Mouse (Mus musculus): ENCODE results near the gene Samd14. TPM values are rescaled to one million over a fixed set of nuclear protein-coding genes. Genes with fewer than 3 reads are reported as not detected.
"Not testable (repeated sequence)": the region's sequence is repeated elsewhere in the genome, so short reads cannot be mapped to it uniquely, and the experiment has no call there.

Samd14 gene
- polyA plus RNA-seq, 1 experiment from 2014 or later = 47.6 TPM

DNA sequence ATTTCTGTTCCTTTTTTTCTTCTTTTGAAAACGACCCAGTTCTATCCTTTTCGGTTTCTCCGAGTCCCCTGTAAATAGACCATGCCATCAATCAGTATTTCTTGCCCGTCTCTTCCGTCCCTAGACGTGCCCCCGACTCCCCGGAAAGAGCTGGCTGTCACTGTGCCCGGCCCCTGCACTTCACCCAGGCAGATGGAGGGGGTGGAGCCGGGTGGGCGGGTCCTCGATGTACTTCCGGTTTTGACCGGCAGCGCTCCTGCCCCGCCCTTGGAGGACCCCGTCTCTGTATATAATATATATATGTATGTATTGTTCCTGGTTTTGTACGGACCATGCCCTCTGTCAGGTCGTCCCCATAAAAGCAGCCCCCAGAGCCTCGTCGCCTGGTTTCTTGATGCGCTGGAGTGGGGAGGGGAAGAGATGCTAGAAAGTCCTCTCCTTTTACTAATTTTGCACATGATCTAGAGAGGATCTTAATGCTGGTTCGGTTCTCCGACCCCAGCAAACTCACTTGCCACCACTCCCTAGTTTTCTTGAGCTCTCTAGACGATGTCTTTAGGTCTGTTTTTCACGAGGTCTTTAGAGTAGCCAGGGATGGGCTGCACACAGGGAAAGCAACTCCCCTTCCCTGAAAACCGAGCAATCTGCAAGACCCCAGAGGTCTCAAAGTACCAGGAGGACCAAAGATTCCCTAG is 3.0 kb upstream of the Samd14 start:
- peaks cover 6% of the 10 kb centered on the region; the same call in 1 of the 2 replicates for H3K36me3 ChIP-seq (ENCODE audit: control insufficient read depth, insufficient read depth, low read length)
- peak; percentile 66 for ATAC-seq (ENCODE audit: low FRiP score)
- peak overlapping the region; percentile 57 for H3K4me2 ChIP-seq (replicated peaks; ENCODE audit: low read depth, low read length)
- H3K4me3 ChIP-seq (ENCODE audit: low read depth, low read length) = peak overlapping the region; percentile 37
- H3K4me1 ChIP-seq (replicated peaks; ENCODE audit: control insufficient read depth, insufficient read depth, low read length) = peaks cover 11% of the 10 kb centered on the region; the same call in 1 of the 2 replicates
- H3K9me3 ChIP-seq (ENCODE audit: control insufficient read depth, low read length) = no peaks in the 10 kb centered on the region
- no peaks in the 10 kb centered on the region for H3K27me3 ChIP-seq (ENCODE audit: control insufficient read depth, insufficient read depth, low read length)
- 2% methylated on average over 27 of the region's 27 CpGs for WGBS
- peak overlapping the region; percentile 70 for H3K27ac ChIP-seq (ENCODE audit: low read depth, low read length)
- H3K9ac ChIP-seq (ENCODE audit: low read depth, low read length) = peak overlapping the region; percentile 69
- peak; percentile 88 for DNase-seq (ENCODE audit: low spot score)

DNA sequence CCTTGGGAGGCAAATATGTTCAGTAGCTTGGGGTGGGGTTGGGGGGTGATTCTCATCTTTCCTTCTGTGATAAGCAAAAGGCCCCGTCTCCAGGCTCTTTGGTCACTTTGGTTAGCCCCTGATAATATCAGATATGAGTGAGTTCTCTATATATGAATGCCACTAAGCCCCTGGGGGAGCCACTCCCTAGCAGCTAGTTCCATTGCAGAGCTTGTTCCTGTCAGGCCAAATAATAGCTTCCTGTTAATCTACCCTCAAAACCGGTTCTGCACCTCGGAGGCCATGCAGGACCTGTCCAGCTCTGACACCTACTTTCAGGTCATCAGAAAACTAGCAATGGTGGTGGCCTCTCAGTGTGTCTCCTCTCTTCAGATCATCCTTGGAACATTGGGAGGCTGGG is 2.3 kb upstream of the Samd14 start:
- H3K27ac ChIP-seq (ENCODE audit: low read depth, low read length) = 0 out of 2 replicates have a peak overlapping the region, but pooled peaks have one; percentile 70
- no peak overlapping the region for H3K9ac ChIP-seq (ENCODE audit: low read depth, low read length)
- no peak overlapping the region for H3K4me2 ChIP-seq (replicated peaks; ENCODE audit: low read depth, low read length)
- H3K36me3 ChIP-seq (ENCODE audit: control insufficient read depth, insufficient read depth, low read length) = no peaks in the 10 kb centered on the region; the same call in 1 of the 2 replicates
- H3K4me3 ChIP-seq (ENCODE audit: low read depth, low read length) = no peak overlapping the region
- DNase-seq (ENCODE audit: low spot score) (no peak), ATAC-seq (ENCODE audit: low FRiP score) (no peak)
- WGBS = 81% methylated on average over 3 of the region's 3 CpGs
- H3K4me1 ChIP-seq (replicated peaks; ENCODE audit: control insufficient read depth, insufficient read depth, low read length) = peaks cover 11% of the 10 kb centered on the region; the same call in 1 of the 2 replicates
- H3K9me3 ChIP-seq (ENCODE audit: control insufficient read depth, low read length) = no peaks in the 10 kb centered on the region
- no peaks in the 10 kb centered on the region for H3K27me3 ChIP-seq (ENCODE audit: control insufficient read depth, insufficient read depth, low read length)

DNA sequence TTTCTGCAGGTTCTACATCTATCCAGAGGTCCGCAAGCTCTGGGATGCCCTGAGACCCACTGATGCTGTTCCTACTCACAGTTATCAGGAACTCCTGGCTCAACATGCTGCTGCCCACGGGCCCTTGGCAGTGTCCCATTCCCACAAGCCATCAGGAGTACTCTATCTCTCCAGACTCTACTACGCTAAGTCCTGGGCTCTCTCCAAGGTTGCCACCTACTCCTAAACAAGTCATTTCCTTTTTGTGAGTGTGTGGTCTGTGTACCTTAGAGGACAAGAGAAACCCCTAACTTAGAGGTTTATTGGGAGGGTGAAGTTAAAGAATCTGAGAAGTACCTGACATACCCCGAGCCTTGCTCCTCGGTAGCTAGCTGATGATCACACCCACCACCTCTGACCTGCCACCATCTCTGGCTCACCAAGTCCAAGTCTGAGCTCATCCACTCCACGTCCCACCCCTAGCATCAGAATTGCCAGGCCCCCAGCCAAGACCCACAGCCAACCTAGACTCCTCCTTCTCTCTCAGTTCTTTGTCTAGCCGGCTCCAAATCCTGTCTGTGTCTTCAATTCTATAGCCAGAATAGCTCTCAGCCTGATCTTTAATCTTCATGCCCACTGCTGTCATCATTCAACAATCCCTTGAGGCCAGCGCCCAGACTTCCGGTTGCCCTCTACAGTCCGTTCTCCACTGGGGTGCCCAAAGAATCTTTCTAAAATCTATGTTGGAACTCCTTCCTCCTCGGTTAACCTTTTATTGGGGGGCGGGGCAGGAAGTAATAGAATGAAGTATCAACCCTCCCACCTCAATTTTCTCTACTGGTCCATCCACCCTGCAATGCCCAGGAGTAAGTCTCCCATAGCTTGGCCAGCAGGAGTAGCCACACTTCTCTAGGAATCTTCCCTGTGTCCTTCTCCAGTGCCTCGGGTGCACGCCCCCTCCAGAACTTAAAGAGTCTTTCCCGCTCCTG is 734 bp upstream of the Samd14 start:
- H3K4me2 ChIP-seq (replicated peaks; ENCODE audit: low read depth, low read length) = peak overlapping the region; percentile 74
- H3K27ac ChIP-seq (ENCODE audit: low read depth, low read length) = peak overlapping the region; percentile 95

DNA sequence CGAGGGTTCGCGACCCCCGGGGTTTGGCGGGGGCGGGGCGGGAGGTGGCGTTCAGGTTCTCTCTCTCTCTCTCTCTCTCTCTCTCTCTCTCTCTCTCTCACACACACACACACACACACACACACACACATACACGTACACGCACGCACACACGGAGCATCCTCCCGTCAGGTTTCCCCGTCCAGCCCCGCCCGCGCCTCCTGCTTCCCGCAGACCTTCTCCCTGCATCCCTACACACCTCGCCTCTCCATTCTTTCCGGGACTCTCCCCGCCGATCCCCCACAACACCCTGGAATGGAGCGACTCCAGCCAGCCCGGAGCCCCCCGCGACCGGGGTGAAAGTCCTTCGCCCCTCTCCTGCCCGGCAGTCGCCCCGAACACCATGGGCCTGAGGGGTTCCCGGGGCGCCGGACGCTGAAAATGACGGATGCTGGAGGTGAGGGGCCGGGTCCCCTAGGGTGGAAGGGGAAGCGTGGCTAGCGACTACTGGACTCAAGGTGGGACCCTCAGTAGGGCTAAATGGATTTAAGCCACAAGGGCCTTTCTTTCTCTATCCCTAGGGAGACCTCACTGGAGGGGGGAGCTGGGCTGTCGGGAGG is 561 bp downstream of the Samd14 start:
- peak; percentile 67 for DNase-seq (ENCODE audit: low spot score)
- ATAC-seq (ENCODE audit: low FRiP score) = peak; percentile 35
- Histone ChIP-seq H3K36me3 (ENCODE audit: control insufficient read depth, insufficient read depth, low read length) (peaks cover 3% of the 10 kb centered on the region; the same call in 1 of the 2 replicates), H3K27me3 (ENCODE audit: control insufficient read depth, insufficient read depth, low read length) (no peaks in the 10 kb centered on the region), H3K4me2 (replicated peaks; ENCODE audit: low read depth, low read length) (peak overlapping the region; percentile 74), H3K4me1 (replicated peaks; ENCODE audit: control insufficient read depth, insufficient read depth, low read length) (peaks cover 14% of the 10 kb centered on the region; the same call in 1 of the 2 replicates), H3K9ac (ENCODE audit: low read depth, low read length) (peak overlapping the region; percentile 96), H3K4me3 (ENCODE audit: low read depth, low read length) (peak overlapping the region; percentile 76), H3K9me3 (ENCODE audit: control insufficient read depth, low read length) (no peaks in the 10 kb centered on the region), H3K27ac (ENCODE audit: low read depth, low read length) (peak overlapping the region; percentile 95)
- WGBS = 0% methylated on average over 28 of the region's 40 CpGs

More for the DNA sequence above, 734 bp upstream of the Samd14 start:
- H3K27me3 ChIP-seq (ENCODE audit: control insufficient read depth, insufficient read depth, low read length) = no peaks in the 10 kb centered on the region
- peak overlapping the region; percentile 96 for H3K9ac ChIP-seq (ENCODE audit: low read depth, low read length)
- 35% methylated on average over 15 of the region's 15 CpGs for WGBS
- peak; percentile 8; the same call in 1 of the 2 replicates for ATAC-seq (ENCODE audit: low FRiP score)
- peak overlapping the region; percentile 76 for H3K4me3 ChIP-seq (ENCODE audit: low read depth, low read length)
- H3K9me3 ChIP-seq (ENCODE audit: control insufficient read depth, low read length) = no peaks in the 10 kb centered on the region
- peaks cover 14% of the 10 kb centered on the region; the same call in 1 of the 2 replicates for H3K4me1 ChIP-seq (replicated peaks; ENCODE audit: control insufficient read depth, insufficient read depth, low read length)
- no peaks in the 10 kb centered on the region for H3K36me3 ChIP-seq (ENCODE audit: control insufficient read depth, insufficient read depth, low read length)
- DNase-seq (ENCODE audit: low spot score) = peak; percentile 55

DNA sequence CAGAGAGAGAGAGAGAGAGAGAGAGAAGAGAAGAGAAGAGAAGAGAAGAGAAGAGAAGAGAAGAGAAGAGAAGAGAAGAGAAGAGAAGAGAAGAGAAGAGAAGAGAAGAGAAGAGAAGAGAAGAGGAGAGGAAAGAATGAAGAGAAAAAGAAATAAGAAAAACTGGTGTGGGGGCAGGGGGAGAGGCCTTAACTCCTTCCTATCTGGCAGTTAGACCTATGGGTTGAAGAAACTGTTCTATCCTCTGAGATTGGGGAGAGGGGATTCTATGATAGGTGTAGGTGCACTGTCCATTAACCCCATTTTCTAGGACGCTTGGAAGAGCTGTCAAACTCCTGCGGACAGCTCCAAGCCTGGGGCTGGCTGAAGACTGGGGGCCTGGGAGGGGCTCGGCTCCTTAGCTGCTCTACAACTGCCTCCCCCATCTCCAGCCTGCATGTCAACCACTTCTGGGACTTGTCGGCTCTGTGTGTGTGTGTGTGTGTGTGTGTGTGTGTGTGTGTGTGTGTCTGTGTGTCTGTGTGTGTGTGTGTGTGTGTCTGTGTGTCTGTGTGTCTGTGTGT is 1.2 kb downstream of the Samd14 start:
- H3K4me1 ChIP-seq (replicated peaks; ENCODE audit: control insufficient read depth, insufficient read depth, low read length) = peaks cover 14% of the 10 kb centered on the region; the same call in 1 of the 2 replicates
- DNase-seq (ENCODE audit: low spot score); H3K9me3 ChIP-seq (ENCODE audit: control insufficient read depth, low read length); H3K36me3 ChIP-seq (ENCODE audit: control insufficient read depth, insufficient read depth, low read length); ATAC-seq (ENCODE audit: low FRiP score); H3K27me3 ChIP-seq (ENCODE audit: control insufficient read depth, insufficient read depth, low read length): not testable (repeated sequence)
- peak overlapping the region; percentile 74 for H3K4me2 ChIP-seq (replicated peaks; ENCODE audit: low read depth, low read length)
- WGBS = 8% methylated on average over 4 of the region's 4 CpGs
- H3K9ac ChIP-seq (ENCODE audit: low read depth, low read length) = peak overlapping the region; percentile 96; the same call in 1 of the 2 replicates
- peak overlapping the region; percentile 58; the same call in 1 of the 2 replicates for H3K27ac ChIP-seq (ENCODE audit: low read depth, low read length)
- H3K4me3 ChIP-seq (ENCODE audit: low read depth, low read length) = peak overlapping the region; percentile 76

DNA sequence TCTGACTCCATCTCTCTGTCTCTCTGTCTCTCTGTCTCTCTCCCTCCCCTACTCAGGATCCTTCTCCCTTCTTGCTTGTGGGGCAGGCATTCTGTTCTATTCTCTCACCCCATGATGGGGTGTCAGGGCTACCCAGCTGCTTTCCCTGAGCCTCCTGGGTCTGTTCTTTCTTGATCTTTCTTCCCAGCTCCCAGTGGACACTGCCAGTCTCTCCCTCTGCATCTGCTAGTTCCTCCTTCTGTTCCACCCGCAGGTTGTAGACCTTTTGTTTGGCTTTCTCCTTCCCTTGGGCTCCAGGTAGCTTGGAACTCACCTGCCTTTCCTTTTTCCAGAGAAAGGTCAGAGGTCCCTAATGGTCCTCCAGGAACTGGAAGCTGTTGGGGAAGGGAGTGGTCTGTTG is 1.7 kb downstream of the Samd14 start:
- no peak for DNase-seq (ENCODE audit: low spot score)
- Histone ChIP-seq H3K4me2 (replicated peaks; ENCODE audit: low read depth, low read length) (peak overlapping the region; percentile 74), H3K4me3 (ENCODE audit: low read depth, low read length) (peak overlapping the region; percentile 76), H3K36me3 (ENCODE audit: control insufficient read depth, insufficient read depth, low read length) (peaks cover 3% of the 10 kb centered on the region; the same call in 1 of the 2 replicates), H3K27ac (ENCODE audit: low read depth, low read length) (no peak overlapping the region), H3K27me3 (ENCODE audit: control insufficient read depth, insufficient read depth, low read length) (no peaks in the 10 kb centered on the region), H3K9ac (ENCODE audit: low read depth, low read length) (peak overlapping the region; percentile 58; the same call in 1 of the 2 replicates), H3K4me1 (replicated peaks; ENCODE audit: control insufficient read depth, insufficient read depth, low read length) (0 out of 2 replicates have a peak, but pooled peaks cover 10% of the 10 kb centered on the region), H3K9me3 (ENCODE audit: control insufficient read depth, low read length) (no peaks in the 10 kb centered on the region)
- ATAC-seq (ENCODE audit: low FRiP score) = no peak
- 48% methylated on average over 1 of the region's 1 CpGs for WGBS

DNA sequence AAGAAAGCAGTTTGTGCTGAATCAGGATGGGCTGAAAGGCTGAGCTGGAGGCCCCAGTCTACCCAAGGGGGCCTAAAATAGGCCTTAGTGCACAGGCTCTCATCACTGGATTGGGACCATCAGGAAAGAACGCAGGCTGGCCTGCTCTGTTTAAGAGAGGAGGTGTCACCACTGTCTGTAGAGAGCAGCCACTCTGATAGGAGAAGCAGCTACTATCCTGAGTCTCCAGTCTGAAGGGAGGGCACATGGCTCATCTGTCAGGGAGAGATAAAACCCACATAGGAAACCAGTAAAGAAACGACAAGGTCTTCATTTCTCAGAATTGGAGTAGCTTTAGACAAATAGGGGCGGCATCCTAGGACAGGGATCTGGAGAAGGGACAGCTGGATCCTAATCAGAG is 2.4 kb downstream of the Samd14 start:
- Histone ChIP-seq H3K4me2 (replicated peaks; ENCODE audit: low read depth, low read length) (peak overlapping the region; percentile 74), H3K27ac (ENCODE audit: low read depth, low read length) (no peak overlapping the region), H3K9me3 (ENCODE audit: control insufficient read depth, low read length) (no peaks in the 10 kb centered on the region), H3K27me3 (ENCODE audit: control insufficient read depth, insufficient read depth, low read length) (no peaks in the 10 kb centered on the region), H3K9ac (ENCODE audit: low read depth, low read length) (0 out of 2 replicates have a peak overlapping the region, but pooled peaks have one; percentile 58), H3K36me3 (ENCODE audit: control insufficient read depth, insufficient read depth, low read length) (peaks cover 4% of the 10 kb centered on the region; the same call in 1 of the 2 replicates), H3K4me1 (replicated peaks; ENCODE audit: control insufficient read depth, insufficient read depth, low read length) (0 out of 2 replicates have a peak, but pooled peaks cover 6% of the 10 kb centered on the region), H3K4me3 (ENCODE audit: low read depth, low read length) (peak overlapping the region; percentile 76)
- no peak for DNase-seq (ENCODE audit: low spot score)
- ATAC-seq (ENCODE audit: low FRiP score) = no peak
- 67% methylated on average over 3 of the region's 3 CpGs for WGBS

DNA sequence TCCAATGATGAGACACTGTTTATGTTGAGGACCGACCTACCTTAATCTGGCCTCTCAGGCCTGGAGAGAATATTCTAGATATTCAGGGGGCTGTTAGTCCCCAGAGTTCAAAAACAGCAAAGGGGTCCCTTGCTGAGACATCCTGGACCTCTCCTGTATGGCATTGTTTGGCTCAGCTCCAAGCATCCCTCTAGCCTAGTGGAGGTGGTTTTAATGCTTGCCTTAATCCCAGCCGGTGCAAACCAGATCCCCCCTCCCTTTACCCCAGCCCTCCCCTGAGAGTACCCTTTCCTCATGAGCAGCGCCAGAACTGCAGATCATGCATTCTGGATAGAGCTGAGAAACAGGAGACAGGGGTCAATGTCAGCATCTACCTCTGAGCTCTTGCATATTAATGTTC is 2.8 kb downstream of the Samd14 start:
- 49% methylated on average over 3 of the region's 3 CpGs for WGBS
- Histone ChIP-seq H3K9me3 (ENCODE audit: control insufficient read depth, low read length) (no peaks in the 10 kb centered on the region), H3K4me1 (replicated peaks; ENCODE audit: control insufficient read depth, insufficient read depth, low read length) (0 out of 2 replicates have a peak, but pooled peaks cover 5% of the 10 kb centered on the region), H3K4me2 (replicated peaks; ENCODE audit: low read depth, low read length) (peak overlapping the region; percentile 74), H3K36me3 (ENCODE audit: control insufficient read depth, insufficient read depth, low read length) (peaks cover 5% of the 10 kb centered on the region; the same call in 1 of the 2 replicates), H3K27ac (ENCODE audit: low read depth, low read length) (no peak overlapping the region), H3K9ac (ENCODE audit: low read depth, low read length) (no peak overlapping the region), H3K27me3 (ENCODE audit: control insufficient read depth, insufficient read depth, low read length) (no peaks in the 10 kb centered on the region), H3K4me3 (ENCODE audit: low read depth, low read length) (no peak overlapping the region)
- no peak for ATAC-seq (ENCODE audit: low FRiP score)
- no peak for DNase-seq (ENCODE audit: low spot score)

All from hindbrain, embryonic 11.5 days (tissue).